Mouse (Mus musculus) G1E (cell line): ENCODE results near the gene Rps2. TPM values are rescaled to one million over a fixed set of nuclear protein-coding genes. Genes with fewer than 3 reads are reported as not detected.

Experiments used
- ATAC-seq: 2 replicates; pipeline ENCODE4 v1.8.0; 2016; ENCODE audit warnings: mild to moderate bottlenecking; ENCODE audit not compliant: insufficient number of reproducible peaks, poor library complexity, low FRiP score, severe bottlenecking; ENCODE audit errors: extremely low read depth
- DNase-seq: peaks from one replicate; pipeline ENCODE4 v3.0.0; 2012; ENCODE audit warnings: low spot score
- H3K27me3 ChIP-seq: 2 replicates; pipeline ENCODE4 v1.6.1; 2012; ENCODE audit warnings: mild to moderate bottlenecking, low read length, inconsistent platforms; ENCODE audit not compliant: insufficient read depth
- H3K36me3 ChIP-seq: replicated peaks from 2 replicates; pipeline ENCODE3; 2012; ENCODE audit warnings: mild to moderate bottlenecking, inconsistent platforms
- H3K4me1 ChIP-seq: 2 replicates; pipeline ENCODE4 v1.6.1; 2012; ENCODE audit warnings: low read depth, low read length, inconsistent platforms, mixed read lengths; ENCODE audit not compliant: insufficient read depth
- H3K4me3 ChIP-seq: 2 replicates; pipeline ENCODE4 v1.5.1; 2012; ENCODE audit warnings: low read depth, mild to moderate bottlenecking, inconsistent platforms, low read length, moderate library complexity, mixed read lengths
- H3K9me3 ChIP-seq: replicated peaks from 2 replicates; pipeline ENCODE4 v1.6.1; 2012; ENCODE audit warnings: inconsistent platforms
- CTCF ChIP-seq: IDR thresholded peaks from 2 replicates; pipeline ENCODE4 v1.5.1; 2012; ENCODE audit warnings: low read depth, low read length, inconsistent platforms, mixed read lengths
- GATA1 ChIP-seq: IDR thresholded peaks from 2 replicates; pipeline ENCODE4 v1.6.1; 2012; ENCODE audit warnings: borderline replicate concordance, low read length, inconsistent platforms, mixed read lengths
- GATA2 ChIP-seq: IDR thresholded peaks from 2 replicates; pipeline ENCODE4 v1.6.1; 2012; ENCODE audit warnings: low read depth, low read length, inconsistent platforms, borderline replicate concordance
- POLR2AphosphoS5 ChIP-seq: IDR thresholded peaks from 2 replicates; pipeline ENCODE4 v1.6.1; 2012; ENCODE audit warnings: low read depth, low read length, inconsistent platforms; ENCODE audit not compliant: insufficient replicate concordance
- TAL1 ChIP-seq: conservative IDR thresholded peaks from 2 replicates; pipeline ENCODE4 v1.6.1; 2012; ENCODE audit warnings: low read depth, low read length, inconsistent platforms, mixed read lengths
- polyA plus RNA-seq: library from polyadenylated mRNA; stranded (reverse); fragments of >175 nt; gene quantifications from 2 replicates; pipeline ENCODE4 v1.2.3, GENCODE M21; 2012
- total RNA-seq, 2 experiments: library from RNA; stranded (forward) in 1 of 2; stranded (reverse) in 1 of 2; fragments of 200-1000 nt in 1 of 2; fragments of >200 nt in 1 of 2; fragmentation: Nextera tagmentation in 1 of 2; gene quantifications; 2 replicates each; pipeline ENCODE4 v1.2.3; 2014 to 2017

Rps2 gene
- total and polyA plus RNA-seq, 3 experiments = 950 to 3,970 (median 3,723) TPM

DNA sequence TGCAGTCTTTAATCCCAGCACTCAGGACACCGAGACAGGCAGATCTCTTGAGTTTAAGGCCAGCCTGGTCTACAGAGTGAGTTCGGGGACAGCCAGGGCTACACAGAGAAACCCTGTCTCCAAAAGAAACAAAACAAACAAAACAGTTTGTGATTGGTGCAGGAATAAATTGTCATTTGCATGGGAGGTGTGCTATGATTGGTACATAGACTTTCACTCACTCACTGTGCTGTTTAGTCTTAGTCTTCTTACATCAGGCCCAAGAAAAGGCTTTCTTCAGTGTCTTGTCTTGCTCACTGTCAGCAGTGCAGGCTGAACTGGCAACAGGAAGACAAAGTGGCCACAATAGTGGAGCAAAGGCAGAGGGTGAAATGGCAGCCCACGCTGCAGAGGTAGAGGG, 26.5 kb downstream of the Rps2 start:
- TF ChIP-seq GATA2 = no peak
- TF ChIP-seq CTCF = no peak
- TF ChIP-seq POLR2AphosphoS5 = no peak
- no peak for TF ChIP-seq GATA1
- TF ChIP-seq TAL1 = no peak
- H3K36me3 ChIP-seq = peaks cover 37% of the 10 kb centered on the region
- H3K4me1 ChIP-seq = peaks cover 4% of the 10 kb centered on the region
- no peak overlapping the region for H3K4me3 ChIP-seq
- no peaks in the 10 kb centered on the region for H3K9me3 ChIP-seq
- H3K27me3 ChIP-seq = peaks cover 25% of the 10 kb centered on the region
- DNase-seq = no peak
- no peak for ATAC-seq

DNA sequence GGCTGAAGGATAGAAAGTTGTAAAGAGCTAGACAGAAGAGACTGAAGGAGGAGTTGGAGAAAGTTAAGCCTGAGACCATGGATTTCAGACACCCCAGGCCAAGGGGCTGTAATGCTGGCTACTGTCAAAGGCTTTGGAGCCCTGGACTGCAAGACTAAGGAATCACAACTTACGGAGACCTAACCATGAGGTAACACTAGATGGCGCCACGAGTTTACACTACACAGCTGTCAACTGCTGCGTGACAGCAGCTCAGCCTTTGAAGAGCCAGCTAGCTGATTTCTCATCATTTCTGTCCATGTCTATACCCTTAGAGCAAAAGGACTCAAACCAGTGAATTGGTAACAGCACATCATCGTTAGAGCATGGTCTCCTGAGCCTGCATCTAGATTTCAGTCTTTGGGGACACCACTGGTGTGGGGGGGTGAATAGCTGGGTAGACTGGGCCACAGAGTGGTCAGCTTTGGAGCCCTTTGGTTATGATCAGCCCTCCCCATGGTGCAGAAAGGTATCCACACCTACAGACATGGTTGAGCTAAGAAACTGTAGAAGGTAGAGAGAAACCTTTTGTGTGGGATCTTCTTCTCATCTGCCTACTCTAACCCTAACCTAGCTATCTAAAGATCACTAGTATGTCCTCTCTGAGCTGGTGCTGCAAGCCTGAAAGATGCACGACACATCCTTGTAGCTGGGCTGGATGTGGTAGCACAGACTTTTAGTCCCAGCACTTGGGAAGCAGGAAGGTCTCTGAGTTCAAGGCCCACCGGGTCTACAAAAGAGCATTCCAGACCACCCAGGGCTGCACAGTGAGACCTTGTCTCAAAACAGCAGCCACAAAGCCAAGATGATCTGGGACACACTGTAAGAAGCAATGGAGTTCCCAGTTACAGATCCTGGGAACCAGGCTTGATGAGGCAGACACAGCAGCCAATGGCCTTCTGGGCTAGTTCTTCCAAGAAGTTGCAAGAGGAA, 27.9 kb downstream of the Rps2 start:
- H3K36me3 ChIP-seq = peaks cover 24% of the 10 kb centered on the region
- H3K4me3 ChIP-seq = no peak overlapping the region
- peaks cover 34% of the 10 kb centered on the region for H3K27me3 ChIP-seq
- ATAC-seq = no peak
- peak; percentile 72 for DNase-seq
- no peak for TF ChIP-seq GATA2
- TF ChIP-seq GATA1 = no peak
- no peak for TF ChIP-seq TAL1
- TF ChIP-seq POLR2AphosphoS5 = no peak
- peak; percentile 80 for TF ChIP-seq CTCF
- H3K9me3 ChIP-seq = no peaks in the 10 kb centered on the region
- peaks cover 3% of the 10 kb centered on the region for H3K4me1 ChIP-seq

DNA sequence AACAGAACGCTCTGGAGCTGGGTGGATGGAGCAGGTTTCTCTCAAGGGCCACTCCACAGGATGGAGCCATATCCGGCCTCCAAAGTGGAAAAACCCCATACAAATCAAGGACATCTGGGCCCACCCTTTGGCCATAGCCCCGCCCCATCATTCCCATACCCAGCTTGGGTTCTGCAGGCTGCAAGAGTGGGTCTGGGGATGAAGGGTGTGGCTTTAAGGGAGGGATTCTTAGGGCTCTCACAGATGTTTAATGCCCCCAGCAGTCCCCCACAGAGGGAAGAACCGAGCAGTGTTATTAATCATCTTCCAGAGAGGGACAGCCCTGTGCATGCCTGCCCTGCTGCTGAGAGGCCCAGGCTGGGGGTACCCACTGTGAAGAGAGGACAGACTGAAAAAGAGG, 29.1 kb downstream of the Rps2 start:
- Histone ChIP-seq H3K27me3 (peaks cover 45% of the 10 kb centered on the region), H3K36me3 (peaks cover 12% of the 10 kb centered on the region), H3K9me3 (no peaks in the 10 kb centered on the region), H3K4me1 (peaks cover 3% of the 10 kb centered on the region), H3K4me3 (no peak overlapping the region)
- TF ChIP-seq GATA1 = no peak
- TF ChIP-seq CTCF = no peak
- TF ChIP-seq GATA2 = no peak
- no peak for TF ChIP-seq TAL1
- TF ChIP-seq POLR2AphosphoS5 = no peak
- ATAC-seq (no peak), DNase-seq (no peak)

DNA sequence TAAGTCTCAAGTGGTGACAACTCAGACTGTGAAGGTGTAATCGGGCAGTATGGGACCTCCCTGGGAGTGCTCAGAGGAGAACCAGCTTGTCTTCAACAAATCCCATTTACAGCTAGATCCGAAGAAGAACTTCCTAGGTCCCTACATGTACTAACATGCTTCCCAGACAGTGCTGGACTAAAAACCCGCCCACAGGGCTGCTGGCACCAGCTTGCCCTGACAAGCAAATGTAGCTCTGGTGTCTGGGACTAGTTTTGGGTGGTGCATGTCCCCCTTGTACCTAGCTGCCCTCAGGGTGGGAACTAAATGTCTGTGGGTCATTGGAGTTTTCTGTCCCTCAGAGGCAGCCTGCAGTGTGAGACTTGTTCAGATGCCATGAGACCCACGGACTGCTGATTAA, 33.6 kb downstream of the Rps2 start:
- no peaks in the 10 kb centered on the region for H3K9me3 ChIP-seq
- H3K36me3 ChIP-seq = no peaks in the 10 kb centered on the region
- no peak overlapping the region for H3K4me3 ChIP-seq
- TF ChIP-seq POLR2AphosphoS5 (no peak), TAL1 (no peak), GATA2 (no peak), GATA1 (no peak), CTCF (no peak)
- H3K27me3 ChIP-seq = peaks cover 72% of the 10 kb centered on the region
- ATAC-seq = no peak
- DNase-seq = no peak
- H3K4me1 ChIP-seq = peaks cover 9% of the 10 kb centered on the region

DNA sequence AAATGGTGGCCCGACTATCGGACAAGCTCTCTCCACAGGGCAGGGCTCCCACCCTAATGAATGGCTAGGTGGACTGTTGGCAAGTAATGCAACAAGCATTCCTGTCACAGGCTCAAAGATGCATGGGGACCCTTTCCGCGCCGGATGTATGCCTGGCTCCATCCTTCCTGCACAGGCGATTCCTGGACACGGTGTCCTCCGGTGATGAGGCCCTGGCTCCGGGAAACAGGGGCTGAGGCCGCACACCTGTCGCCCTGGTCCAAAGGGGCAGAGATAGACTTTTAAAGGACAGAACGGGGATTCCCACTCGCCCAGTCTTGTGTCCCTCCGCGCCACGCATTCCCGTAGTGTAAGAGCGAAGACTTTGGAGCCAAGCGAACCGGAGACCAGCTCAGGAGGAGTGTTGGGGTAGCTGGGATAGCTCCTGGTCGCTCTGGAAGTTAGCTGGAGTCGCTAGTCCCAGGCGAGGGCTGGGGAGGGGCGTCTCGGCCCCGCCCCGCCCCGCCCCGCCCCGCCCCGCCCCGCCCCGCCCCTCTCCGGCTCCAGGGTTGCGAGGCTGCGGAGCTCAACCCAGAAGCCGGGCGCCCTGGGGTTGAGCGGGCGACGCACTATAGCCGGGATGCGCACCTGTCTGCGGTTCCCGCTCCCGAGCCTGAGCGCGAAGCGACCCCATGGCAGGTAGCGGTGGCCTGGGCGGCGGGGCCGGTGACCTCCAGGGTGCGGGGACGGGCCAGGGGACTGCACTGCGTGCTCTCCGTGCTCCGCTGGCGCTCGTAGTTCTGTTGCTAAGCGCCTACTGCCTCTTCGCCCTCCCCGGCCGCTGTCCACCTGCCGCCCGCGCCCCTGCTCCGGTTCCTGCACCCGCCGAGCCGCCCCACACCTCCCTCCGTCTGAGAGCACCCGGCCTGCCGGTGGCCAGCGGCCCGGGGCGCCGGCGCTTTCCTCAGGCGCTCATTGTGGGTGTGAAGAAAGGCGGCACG, 34.8 kb downstream of the Rps2 start, which contains the start of gene Hs3st6:
Gene Hs3st6, plus strand, starts transcription at position 574 of the 980 bp plus-strand sequence.
- H3K9me3 ChIP-seq = no peaks in the 10 kb centered on the region
- no peak for ATAC-seq
- H3K36me3 ChIP-seq = no peaks in the 10 kb centered on the region
- peaks cover 71% of the 10 kb centered on the region for H3K27me3 ChIP-seq
- no peak for DNase-seq
- H3K4me1 ChIP-seq = peaks cover 9% of the 10 kb centered on the region
- H3K4me3 ChIP-seq = peak within 1 kb of the TSS; percentile 54; the same call in 1 of the 2 replicates
- no peak for TF ChIP-seq POLR2AphosphoS5
- TF ChIP-seq CTCF = no peak
- TF ChIP-seq TAL1 = no peak
- no peak for TF ChIP-seq GATA2
- TF ChIP-seq GATA1 = no peak

DNA sequence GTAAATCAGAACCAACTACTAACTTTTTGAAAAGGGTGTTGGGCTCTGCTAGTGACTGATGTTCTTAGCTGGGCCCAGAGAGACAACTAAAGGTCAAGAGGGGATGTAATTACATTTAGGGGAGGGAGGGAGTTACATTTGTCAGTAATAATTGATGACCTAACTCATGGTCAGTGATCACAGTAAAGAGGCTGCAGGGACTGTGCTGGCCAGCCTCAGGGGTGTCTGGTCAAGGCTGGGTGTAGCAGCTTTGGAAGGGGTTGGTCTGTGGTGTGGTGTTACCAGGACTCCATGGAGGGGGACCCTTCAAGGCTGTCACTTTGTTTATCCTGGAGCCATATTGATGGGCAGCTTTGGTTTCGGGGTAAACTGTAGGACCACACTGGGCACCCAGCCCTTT, 39.5 kb downstream of the Rps2 start:
- no peaks in the 10 kb centered on the region for H3K36me3 ChIP-seq
- no peak for TF ChIP-seq GATA2
- no peak for TF ChIP-seq POLR2AphosphoS5
- TF ChIP-seq CTCF = no peak
- TF ChIP-seq GATA1 = no peak
- TF ChIP-seq TAL1 = no peak
- H3K27me3 ChIP-seq = peaks cover 68% of the 10 kb centered on the region
- H3K4me1 ChIP-seq = peaks cover 8% of the 10 kb centered on the region
- no peaks in the 10 kb centered on the region for H3K9me3 ChIP-seq
- DNase-seq (no peak), ATAC-seq (no peak)
- H3K4me3 ChIP-seq = no peak overlapping the region
